Mouse (Mus musculus) spleen, adult 2 months (tissue): Measurements from ENCODE around the gene Dok7.

Source experiments
- CTCF ChIP-seq: fragments of 200-500 bp; IDR thresholded peaks from 2 replicates; pipeline ENCODE4 v1.5.1; 2011; ENCODE audit warnings: mild to moderate bottlenecking, inconsistent platforms; ENCODE audit not compliant: insufficient read depth, insufficient read length, insufficient replicate concordance; ENCODE audit errors: extremely low read depth
- POLR2A ChIP-seq: fragments of 200-500 bp; IDR thresholded peaks from 2 replicates; pipeline ENCODE4 v1.6.1; 2011; ENCODE audit warnings: low read depth, low read length, inconsistent platforms

DNA sequence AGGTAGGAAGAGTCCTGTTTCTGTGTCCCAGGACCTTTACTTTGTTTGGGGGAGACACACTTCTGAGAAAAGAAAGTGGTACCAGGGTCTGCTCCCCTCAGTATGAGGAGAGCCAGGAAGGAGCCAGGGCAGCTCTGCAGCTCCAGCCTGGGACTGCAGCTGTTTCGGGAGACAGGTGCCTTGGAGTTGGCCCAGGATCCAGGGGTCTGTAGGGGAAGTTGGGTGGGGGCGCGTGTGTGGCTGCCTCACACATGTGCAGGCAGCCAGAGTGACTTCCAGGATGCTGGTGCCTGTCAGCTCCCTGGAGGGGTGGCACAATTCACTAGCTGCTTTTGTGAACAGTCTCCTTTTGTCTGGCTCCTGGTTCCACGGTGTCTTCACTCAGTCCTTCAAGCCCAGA lies 1.0 kb downstream of the Dok7 start:
- TF ChIP-seq CTCF, result no peak
- no peak for TF ChIP-seq POLR2A
